Mouse (Mus musculus) neutrophil, adult 5-6 weeks (primary cell): ENCODE measurements around the gene Fam162b. TPM values are rescaled to one million over a fixed set of nuclear protein-coding genes. Genes with fewer than 3 reads are reported as not detected.

Experiments used
- ATAC-seq: fragments of 151-379, 151-347 bp; 2 replicates; pipeline ENCODE4 v1.8.0; 2017; ENCODE audit warnings: mild to moderate bottlenecking, moderate TSS enrichment; ENCODE audit not compliant: insufficient number of reproducible peaks, poor library complexity, low FRiP score, severe bottlenecking; ENCODE audit errors: extremely low read depth
- total RNA-seq: library from RNA; stranded (forward); fragments of 200-1000 nt; gene quantifications from 2 replicates; pipeline ENCODE4 v1.2.3, GENCODE M21; 2017

Gene Fam162b
- total RNA-seq, 1 experiment from 2014 or later = not detected

DNA sequence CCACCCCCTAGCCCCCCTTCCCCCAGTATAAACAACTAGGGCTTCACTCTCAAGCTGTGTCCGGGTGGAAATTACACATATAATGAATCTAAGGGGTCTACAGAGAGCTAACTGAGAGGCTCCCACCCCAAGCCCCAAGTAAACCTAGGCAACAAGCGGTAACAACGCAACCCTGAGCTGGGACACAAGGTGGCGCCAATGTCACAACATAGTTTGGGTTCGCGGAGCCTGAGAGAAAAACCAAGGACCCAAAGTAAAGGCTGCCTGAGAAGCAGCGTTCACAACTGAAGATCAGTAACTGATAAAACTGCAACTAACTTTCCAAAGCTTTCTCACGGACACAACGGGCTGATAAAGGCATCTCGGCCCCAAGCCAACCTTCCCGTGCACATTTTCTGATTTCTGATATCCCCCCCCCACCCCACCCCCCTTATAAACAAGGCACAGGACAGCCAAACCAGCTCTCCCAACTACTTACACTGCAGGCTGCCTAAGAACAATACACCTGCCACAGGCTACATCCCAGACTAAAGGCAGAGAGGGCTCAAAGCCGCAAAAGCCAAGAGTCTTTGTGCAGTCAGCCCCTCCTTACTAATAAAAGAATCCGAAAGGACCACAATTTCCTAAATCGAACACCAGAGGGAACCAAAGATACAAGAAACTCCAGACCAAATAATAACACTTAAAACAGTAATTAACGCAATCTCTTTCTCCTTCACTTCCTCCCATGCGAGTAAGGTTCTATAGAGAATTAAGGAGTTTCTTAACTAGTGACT lies 36.8 kb downstream of the Fam162b start:
- ATAC-seq = peak; percentile 98

Other genes with a start within 250 kb of the Fam162b start
- 45.4 and 66.6 TPM in 2 replicates for gene Gm49339, start 109.9 kb downstream of the Fam162b start, total RNA-seq
- 1,031 and 1,160 TPM in 2 replicates for gene Lilr4b, start 109.9 kb downstream of the Fam162b start, total RNA-seq
- gene Lilrb4a, start 99.6 kb downstream of the Fam162b start, total RNA-seq = 1,862 and 1,947 TPM in 2 replicates
- gene Gprc6a, start 40.9 kb upstream of the Fam162b start, total RNA-seq = not detected in 2 replicates
- gene Rfx6, start 87.2 kb upstream of the Fam162b start, total RNA-seq = not detected in 2 replicates